Mouse (Mus musculus) midbrain, embryonic 11.5 days (tissue): ENCODE results near the gene Apopt1. TPM values are rescaled to one million over a fixed set of nuclear protein-coding genes. Genes with fewer than 3 reads are reported as not detected.

ENCODE experiments used
- ATAC-seq: fragments of 200-750 bp; cut with Nextera tagmentation; 2 replicates; pipeline ENCODE4 v1.8.0; 2017; ENCODE audit warnings: moderate TSS enrichment, moderate library complexity; ENCODE audit not compliant: low FRiP score
- DNase-seq: peaks from one replicate; pipeline ENCODE4 v3.0.0; 2015; ENCODE audit warnings: low spot score; ENCODE audit errors: missing footprints
- H3K27ac ChIP-seq: fragments of 300-500 bp; sonication (generic); 2 replicates; pipeline ENCODE4 v1.5.1; 2014; ENCODE audit warnings: low read depth, low read length
- H3K27me3 ChIP-seq: fragments of 300-500 bp; sonication (generic); 2 replicates; pipeline ENCODE4 v1.6.1; 2014; ENCODE audit warnings: mild to moderate bottlenecking, low read length, moderate library complexity, mixed read lengths; ENCODE audit not compliant: control insufficient read depth, insufficient read depth
- H3K36me3 ChIP-seq: fragments of 300-500 bp; sonication (generic); 2 replicates; pipeline ENCODE4 v1.6.1; 2014; ENCODE audit warnings: mild to moderate bottlenecking, low read length, moderate library complexity, mixed read lengths; ENCODE audit not compliant: control insufficient read depth, insufficient read depth
- H3K4me1 ChIP-seq: fragments of 300-500 bp; sonication (generic); 2 replicates; pipeline ENCODE4 v1.6.1; 2014; ENCODE audit warnings: low read length; ENCODE audit not compliant: control insufficient read depth, insufficient read depth
- H3K4me2 ChIP-seq: fragments of 300-500 bp; sonication (generic); 2 replicates; pipeline ENCODE4 v1.6.1; 2014; ENCODE audit warnings: mild to moderate bottlenecking, moderate library complexity
- H3K4me3 ChIP-seq: fragments of 300-500 bp; sonication (generic); 2 replicates; pipeline ENCODE4 v1.5.1; 2014; ENCODE audit warnings: low read depth, low read length
- H3K9ac ChIP-seq: fragments of 300-500 bp; sonication (generic); 2 replicates; pipeline ENCODE4 v1.6.1; 2014; ENCODE audit warnings: low read length
- H3K9me3 ChIP-seq: fragments of 300-500 bp; sonication (generic); 2 replicates; pipeline ENCODE4 v1.6.1; 2016; ENCODE audit warnings: low read length; ENCODE audit not compliant: control insufficient read depth
- WGBS: fragments of 180-500 bp; shearing (Covaris S2); extraction: QIAGEN DNeasy Blood & Tissue Kit; methylation state at CpG from one replicate; pipeline ENCODE4 v1.1.7; 2014; 5-methylcytosine and 5-hydroxymethylcytosine counted together
- polyA plus RNA-seq: library from polyadenylated mRNA; unstranded; fragments of >200 nt; fragmentation: Nextera tagmentation; extraction: Ambion mirVana; gene quantifications from 2 replicates; pipeline ENCODE4 v1.2.1, GENCODE M21; 2014

The Apopt1 gene
- polyA plus RNA-seq, 1 experiment from 2014 or later, result 50.8 TPM

GRCm38 (mm10) chr12:111756082-111756697 lies 43.1 kb downstream of the Apopt1 start:
- H3K4me2 ChIP-seq, result no peak overlapping the region
- WGBS, result 61% methylated on average over 4 of the region's 4 CpGs

DNA sequence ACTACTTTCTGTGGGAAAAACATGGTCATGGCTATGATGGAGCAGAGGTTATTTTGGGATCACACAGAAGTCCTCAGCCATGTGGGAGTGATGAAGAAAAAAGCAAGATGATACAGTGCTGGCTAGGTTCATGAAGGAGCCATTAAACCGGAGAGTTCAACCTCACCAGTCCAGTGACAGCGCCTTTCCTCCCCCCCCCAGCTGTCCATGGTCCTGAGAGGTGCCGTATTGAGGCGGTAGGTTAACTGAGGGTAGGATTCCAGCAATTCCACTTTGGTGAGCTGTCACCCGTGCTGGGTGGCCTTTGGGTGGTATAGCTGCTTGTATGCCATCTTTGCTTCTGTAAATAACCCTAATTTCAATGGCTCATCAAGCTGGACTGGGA lies 43.6 kb downstream of the Apopt1 start:
- H3K9ac ChIP-seq, result no peak overlapping the region
- no peak overlapping the region for H3K4me3 ChIP-seq
- H3K27me3 ChIP-seq, result no peaks in the 10 kb centered on the region
- no peak overlapping the region for H3K27ac ChIP-seq
- 51% methylated on average over 5 of the region's 5 CpGs for WGBS
- no peak for DNase-seq
- peaks cover 20% of the 10 kb centered on the region for H3K4me1 ChIP-seq
- H3K4me2 ChIP-seq, result no peak overlapping the region
- H3K9me3 ChIP-seq, result no peaks in the 10 kb centered on the region
- H3K36me3 ChIP-seq, result no peaks in the 10 kb centered on the region
- no peak for ATAC-seq

More at GRCm38 (mm10) chr12:111756082-111756697, 43.1 kb downstream of the Apopt1 start:
- H3K9me3 ChIP-seq, result no peaks in the 10 kb centered on the region
- ATAC-seq (no peak), DNase-seq (no peak)
- H3K27me3 ChIP-seq, result no peaks in the 10 kb centered on the region
- no peak overlapping the region for H3K4me3 ChIP-seq
- peaks cover 20% of the 10 kb centered on the region for H3K4me1 ChIP-seq
- no peak overlapping the region for H3K27ac ChIP-seq
- H3K9ac ChIP-seq, result no peak overlapping the region
- H3K36me3 ChIP-seq, result no peaks in the 10 kb centered on the region

GRCm38 (mm10) chr12:111757561-111758325 lies 44.7 kb downstream of the Apopt1 start:
- Histone ChIP-seq H3K4me3 (peak overlapping the region; percentile 95), H3K27ac (no peak overlapping the region; the same call in 1 of the 2 replicates), H3K4me2 (peak overlapping the region; percentile 87), H3K4me1 (peaks cover 22% of the 10 kb centered on the region), H3K9me3 (no peaks in the 10 kb centered on the region), H3K9ac (peak overlapping the region; percentile 95), H3K36me3 (no peaks in the 10 kb centered on the region), H3K27me3 (no peaks in the 10 kb centered on the region)
- ATAC-seq (no peak), DNase-seq (peak; percentile 86)
- 56% methylated on average over 10 of the region's 10 CpGs for WGBS

DNA sequence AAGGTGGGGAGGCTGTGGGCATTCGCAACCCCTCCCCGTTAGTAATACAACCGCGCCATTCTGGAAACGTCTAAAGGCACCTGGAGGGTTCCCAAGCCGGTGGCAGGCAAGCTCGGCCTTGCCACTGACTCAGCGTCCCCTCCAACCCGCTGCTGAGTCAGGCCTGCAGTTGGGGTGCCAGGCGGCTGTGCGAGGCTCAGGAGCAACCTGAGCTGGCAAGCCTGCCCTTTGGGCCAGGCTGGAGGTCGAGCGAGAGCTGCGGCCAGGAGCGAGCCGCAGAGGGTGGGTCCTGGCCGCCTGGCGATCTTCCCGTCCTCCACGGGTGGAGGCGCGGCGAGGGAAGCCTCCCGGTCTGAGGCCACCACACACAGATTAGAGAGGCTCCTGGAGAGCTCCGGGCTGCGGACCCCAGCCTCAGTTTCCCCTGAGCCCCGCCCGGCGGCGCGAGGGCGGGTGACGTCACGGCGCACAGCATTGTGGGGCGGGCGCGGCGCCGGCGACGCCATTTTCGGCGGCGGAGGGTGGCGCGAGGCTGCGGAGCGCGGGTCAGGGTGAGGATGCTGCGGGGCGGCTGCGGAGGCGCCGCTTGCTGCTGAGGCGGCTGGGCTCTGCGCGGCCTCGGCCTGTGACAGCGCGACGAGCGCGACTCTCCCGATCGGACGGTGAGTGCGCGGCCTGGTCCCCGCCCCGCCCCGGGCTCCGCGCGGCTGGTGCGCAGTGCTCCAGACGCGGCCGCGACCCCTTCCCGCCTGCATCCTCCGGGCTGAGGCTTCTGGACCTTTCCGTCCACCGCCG lies 45.5 kb downstream of the Apopt1 start, which contains the start of gene Klc1:
Gene Klc1, plus strand, starts transcription at position 469 of the 795 bp plus-strand sequence.
- Histone ChIP-seq H3K4me3 (peak within 1 kb of the TSS; percentile 95), H3K27ac (peak within 1 kb of the TSS; percentile 85), H3K9me3 (no peaks in the 10 kb centered on the region), H3K4me2 (peak within 1 kb of the TSS; percentile 87), H3K9ac (peak within 1 kb of the TSS; percentile 95), H3K27me3 (no peaks in the 10 kb centered on the region), H3K36me3 (no peaks in the 10 kb centered on the region), H3K4me1 (peaks cover 22% of the 10 kb centered on the region)
- under 1% methylated on average over 73 of the region's 85 CpGs for WGBS
- ATAC-seq (peak; percentile 84), DNase-seq (peak; percentile 98)

GRCm38 (mm10) chr12:111759176-111760061 lies 46.4 kb downstream of the Apopt1 start:
- WGBS, result 1% methylated on average over 35 of the region's 35 CpGs
- H3K4me3 ChIP-seq, result peak overlapping the region; percentile 95
- no peaks in the 10 kb centered on the region for H3K27me3 ChIP-seq
- H3K4me2 ChIP-seq, result peak overlapping the region; percentile 87
- H3K36me3 ChIP-seq, result no peaks in the 10 kb centered on the region
- peak; percentile 94 for DNase-seq
- ATAC-seq, result peak; percentile 65
- H3K9me3 ChIP-seq, result no peaks in the 10 kb centered on the region
- peak overlapping the region; percentile 85 for H3K27ac ChIP-seq
- peaks cover 22% of the 10 kb centered on the region for H3K4me1 ChIP-seq
- peak overlapping the region; percentile 95 for H3K9ac ChIP-seq

DNA sequence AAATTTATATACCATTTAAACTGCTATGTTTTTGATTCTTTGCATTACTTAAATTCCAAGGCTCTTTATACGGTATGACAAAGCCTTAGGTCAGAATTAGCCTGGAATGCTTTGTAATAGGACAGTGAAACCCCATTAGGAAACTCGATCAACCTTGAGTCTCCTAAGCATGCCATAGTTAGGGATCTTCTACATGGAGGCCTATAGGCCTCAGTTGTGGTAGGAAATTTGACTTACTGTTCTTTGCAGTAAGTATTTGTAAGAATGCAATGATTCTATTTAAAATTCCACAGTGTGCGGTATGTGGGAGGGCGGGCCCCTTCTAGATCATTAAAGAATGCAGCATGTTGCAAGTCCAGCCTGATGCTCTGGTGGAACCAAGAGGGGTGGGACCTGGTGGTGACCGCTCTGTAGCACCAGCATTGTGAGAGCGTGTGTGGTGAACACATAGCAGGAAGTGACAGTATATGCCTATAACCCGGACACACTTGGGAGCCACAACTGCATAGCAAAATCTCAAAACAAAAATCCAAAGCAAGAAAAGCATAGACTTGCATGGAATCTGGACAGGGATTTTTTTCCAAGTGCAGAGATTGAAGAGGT lies 47.3 kb downstream of the Apopt1 start:
- no peak for ATAC-seq
- peaks cover 24% of the 10 kb centered on the region for H3K4me1 ChIP-seq
- peak overlapping the region; percentile 95 for H3K9ac ChIP-seq

GRCm38 (mm10) chr12:111762620-111763280 lies 49.7 kb downstream of the Apopt1 start:
- H3K9ac ChIP-seq, result no peak overlapping the region
- no peak overlapping the region for H3K4me2 ChIP-seq
- H3K9me3 ChIP-seq, result no peaks in the 10 kb centered on the region
- DNase-seq, result peak; percentile 67
- no peak overlapping the region for H3K27ac ChIP-seq
- H3K27me3 ChIP-seq, result no peaks in the 10 kb centered on the region
- no peak overlapping the region for H3K4me3 ChIP-seq
- 92% methylated on average over 13 of the region's 13 CpGs for WGBS
- peaks cover 43% of the 10 kb centered on the region for H3K4me1 ChIP-seq
- H3K36me3 ChIP-seq, result no peaks in the 10 kb centered on the region
- no peak for ATAC-seq

More for the DNA sequence above, 47.3 kb downstream of the Apopt1 start:
- Histone ChIP-seq H3K27me3 (no peaks in the 10 kb centered on the region), H3K4me2 (peak overlapping the region; percentile 87), H3K4me3 (peak overlapping the region; percentile 95), H3K36me3 (no peaks in the 10 kb centered on the region), H3K27ac (no peak overlapping the region), H3K9me3 (no peaks in the 10 kb centered on the region)
- 77% methylated on average over 7 of the region's 7 CpGs for WGBS
- no peak for DNase-seq
